Mouse (Mus musculus): ENCODE results near the gene Hdac2.

The Hdac2 gene

GRCm38 (mm10) chr10:36974086-36974675, at the start of gene Hdac2:
TSS of gene Hdac2 (plus strand) at chr10:36974544.
- Histone ChIP-seq H3K27me3 (ENCODE audit: control insufficient read depth, insufficient read depth, low read length, poor library complexity, severe bottlenecking) (no peaks in the 10 kb centered on the region), H3K36me3 (ENCODE audit: control insufficient read depth, insufficient read depth, low read length, poor library complexity, severe bottlenecking) (no peaks in the 10 kb centered on the region)
- DNase-seq (ENCODE audit: low read depth, low spot score) = peak; percentile 89

GRCm38 (mm10) chr10:36928212-36928611, 46.1 kb upstream of the Hdac2 start:
- no peaks in the 10 kb centered on the region for H3K27me3 ChIP-seq (ENCODE audit: control insufficient read depth, insufficient read depth, low read length, poor library complexity, severe bottlenecking)
- no peaks in the 10 kb centered on the region for H3K36me3 ChIP-seq (ENCODE audit: control insufficient read depth, insufficient read depth, low read length, poor library complexity, severe bottlenecking)
- DNase-seq (ENCODE audit: low read depth, low spot score) = no peak

GRCm38 (mm10) chr10:36935863-36936262, 38.5 kb upstream of the Hdac2 start:
- DNase-seq (ENCODE audit: low read depth, low spot score) = no peak
- H3K36me3 ChIP-seq (ENCODE audit: control insufficient read depth, insufficient read depth, low read length, poor library complexity, severe bottlenecking) = no peaks in the 10 kb centered on the region
- H3K27me3 ChIP-seq (ENCODE audit: control insufficient read depth, insufficient read depth, low read length, poor library complexity, severe bottlenecking) = no peaks in the 10 kb centered on the region

GRCm38 (mm10) chr10:36936271-36936670, 38.1 kb upstream of the Hdac2 start:
- DNase-seq (ENCODE audit: low read depth, low spot score) = no peak
- Histone ChIP-seq H3K36me3 (ENCODE audit: control insufficient read depth, insufficient read depth, low read length, poor library complexity, severe bottlenecking) (no peaks in the 10 kb centered on the region), H3K27me3 (ENCODE audit: control insufficient read depth, insufficient read depth, low read length, poor library complexity, severe bottlenecking) (no peaks in the 10 kb centered on the region)

- DNase-seq (ENCODE audit: low read depth, low spot score) = no peak
- H3K27me3 ChIP-seq (ENCODE audit: control insufficient read depth, insufficient read depth, low read length, poor library complexity, severe bottlenecking) = no peaks in the 10 kb centered on the region
- H3K36me3 ChIP-seq (ENCODE audit: control insufficient read depth, insufficient read depth, low read length, poor library complexity, severe bottlenecking) = no peaks in the 10 kb centered on the region
Observed at GRCm38 (mm10) chr10:36951742-36952141, 22.6 kb upstream of the Hdac2 start.

- no peaks in the 10 kb centered on the region for H3K27me3 ChIP-seq (ENCODE audit: control insufficient read depth, insufficient read depth, low read length, poor library complexity, severe bottlenecking)
- H3K36me3 ChIP-seq (ENCODE audit: control insufficient read depth, insufficient read depth, low read length, poor library complexity, severe bottlenecking) = no peaks in the 10 kb centered on the region
- DNase-seq (ENCODE audit: low read depth, low spot score) = no peak
Observed at GRCm38 (mm10) chr10:36952622-36953021, 21.7 kb upstream of the Hdac2 start.

GRCm38 (mm10) chr10:36959563-36960110, 14.7 kb upstream of the Hdac2 start:
- no peaks in the 10 kb centered on the region for H3K27me3 ChIP-seq (ENCODE audit: control insufficient read depth, insufficient read depth, low read length, poor library complexity, severe bottlenecking)
- no peaks in the 10 kb centered on the region for H3K36me3 ChIP-seq (ENCODE audit: control insufficient read depth, insufficient read depth, low read length, poor library complexity, severe bottlenecking)
- DNase-seq (ENCODE audit: low read depth, low spot score) = no peak

GRCm38 (mm10) chr10:36964406-36964805, 9.9 kb upstream of the Hdac2 start:
- no peak for DNase-seq (ENCODE audit: low read depth, low spot score)
- Histone ChIP-seq H3K27me3 (ENCODE audit: control insufficient read depth, insufficient read depth, low read length, poor library complexity, severe bottlenecking) (no peaks in the 10 kb centered on the region), H3K36me3 (ENCODE audit: control insufficient read depth, insufficient read depth, low read length, poor library complexity, severe bottlenecking) (no peaks in the 10 kb centered on the region)

GRCm38 (mm10) chr10:36974676-36975520, 554 bp downstream of the Hdac2 start:
- H3K27me3 ChIP-seq (ENCODE audit: control insufficient read depth, insufficient read depth, low read length, poor library complexity, severe bottlenecking) = no peaks in the 10 kb centered on the region
- DNase-seq (ENCODE audit: low read depth, low spot score) = peak; percentile 55
- no peaks in the 10 kb centered on the region for H3K36me3 ChIP-seq (ENCODE audit: control insufficient read depth, insufficient read depth, low read length, poor library complexity, severe bottlenecking)

GRCm38 (mm10) chr10:36981866-36982265, 7.5 kb downstream of the Hdac2 start:
- Histone ChIP-seq H3K36me3 (ENCODE audit: control insufficient read depth, insufficient read depth, low read length, poor library complexity, severe bottlenecking) (no peaks in the 10 kb centered on the region), H3K27me3 (ENCODE audit: control insufficient read depth, insufficient read depth, low read length, poor library complexity, severe bottlenecking) (no peaks in the 10 kb centered on the region)
- peak; percentile 9 for DNase-seq (ENCODE audit: low read depth, low spot score)

- H3K27me3 ChIP-seq (ENCODE audit: control insufficient read depth, insufficient read depth, low read length, poor library complexity, severe bottlenecking) = no peaks in the 10 kb centered on the region
- no peak for DNase-seq (ENCODE audit: low read depth, low spot score)
- peaks cover 6% of the 10 kb centered on the region for H3K36me3 ChIP-seq (ENCODE audit: control insufficient read depth, insufficient read depth, low read length, poor library complexity, severe bottlenecking)
Observed at GRCm38 (mm10) chr10:36992149-36992548, 17.8 kb downstream of the Hdac2 start.

GRCm38 (mm10) chr10:37000839-37001238, 26.5 kb downstream of the Hdac2 start:
- peaks cover 4% of the 10 kb centered on the region; the same call in 1 of the 2 replicates for H3K36me3 ChIP-seq (ENCODE audit: control insufficient read depth, insufficient read depth, low read length, poor library complexity, severe bottlenecking)
- no peak for DNase-seq (ENCODE audit: low read depth, low spot score)
- H3K27me3 ChIP-seq (ENCODE audit: control insufficient read depth, insufficient read depth, low read length, poor library complexity, severe bottlenecking) = no peaks in the 10 kb centered on the region

GRCm38 (mm10) chr10:37014274-37015107, 40.1 kb downstream of the Hdac2 start:
- H3K36me3 ChIP-seq (ENCODE audit: control insufficient read depth, insufficient read depth, low read length, poor library complexity, severe bottlenecking) = no peaks in the 10 kb centered on the region
- DNase-seq (ENCODE audit: low read depth, low spot score) = peak; percentile 82
- no peaks in the 10 kb centered on the region for H3K27me3 ChIP-seq (ENCODE audit: control insufficient read depth, insufficient read depth, low read length, poor library complexity, severe bottlenecking)

GRCm38 (mm10) chr10:37015729-37016128, 41.4 kb downstream of the Hdac2 start:
- no peak for DNase-seq (ENCODE audit: low read depth, low spot score)
- Histone ChIP-seq H3K36me3 (ENCODE audit: control insufficient read depth, insufficient read depth, low read length, poor library complexity, severe bottlenecking) (no peaks in the 10 kb centered on the region), H3K27me3 (ENCODE audit: control insufficient read depth, insufficient read depth, low read length, poor library complexity, severe bottlenecking) (no peaks in the 10 kb centered on the region)

Measured in splenic B cell, adult 2 months (primary cell).